Mouse (Mus musculus): Measurements from ENCODE around the gene Slc25a18.

- no peak for TF ChIP-seq POLR2A (IDR thresholded peaks at IDR 0.05; ENCODE audit: borderline replicate concordance, control insufficient read depth, low read depth, low read length)
- no peak for TF ChIP-seq CTCF (IDR thresholded peaks at IDR 0.05; ENCODE audit: control insufficient read depth, insufficient read depth, low read length)
Observed at GRCm38 (mm10) chr6:120819294-120819693, 45.9 kb downstream of the Slc25a18 start.

Data from bone marrow, adult 2 months (tissue).